Mouse (Mus musculus): ENCODE data around the gene Sgms2. TPM values are rescaled to one million over a fixed set of nuclear protein-coding genes. Genes with fewer than 3 reads are reported as not detected.

Sgms2 gene
- polyA plus RNA-seq, 1 experiment: 0.51 TPM

DNA sequence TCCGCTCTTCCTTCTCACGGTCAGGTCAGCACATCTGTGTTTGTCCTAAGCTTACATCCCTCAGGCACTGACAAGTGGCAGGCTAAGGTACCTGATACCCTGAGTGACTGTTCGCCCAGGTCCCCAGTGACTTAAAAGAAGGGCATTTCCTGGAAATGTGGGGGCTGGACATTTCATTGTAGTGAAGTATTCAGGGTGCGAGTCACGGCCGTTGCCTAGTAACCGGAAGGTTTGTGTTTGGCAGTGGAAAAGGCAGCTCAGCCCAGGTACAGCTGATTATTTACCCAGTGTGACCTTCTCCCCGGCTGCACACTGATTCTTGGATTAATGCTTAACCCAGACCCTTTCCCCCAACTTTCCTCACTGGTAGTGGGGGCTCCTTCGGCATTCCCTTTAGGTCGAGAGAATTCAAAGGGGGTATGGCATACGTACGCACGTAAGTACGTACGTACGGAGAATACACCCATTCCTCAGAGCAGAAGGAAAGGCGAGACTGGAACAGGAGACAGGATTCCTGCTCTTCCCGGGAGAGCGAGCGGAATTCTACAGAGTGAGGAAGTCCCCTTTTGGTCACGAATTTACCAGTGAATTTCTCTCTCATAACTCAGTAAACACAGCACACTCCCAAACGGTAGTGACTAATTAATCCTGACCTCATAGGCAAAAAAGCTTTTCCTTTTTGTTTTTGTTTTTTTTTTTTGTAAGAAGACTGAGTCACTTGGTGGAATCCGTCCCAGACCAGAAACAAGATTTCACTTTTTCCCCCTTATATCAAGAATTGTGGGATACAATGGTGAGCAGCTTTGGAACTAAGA lies 126.4 kb downstream of the Sgms2 start:
- no peaks in the 10 kb centered on the region for H3K4me1 ChIP-seq (ENCODE audit: control insufficient read depth, insufficient read depth, insufficient read length)
- no peak overlapping the region for H3K27ac ChIP-seq (ENCODE audit: insufficient read depth, low read length)
- WGBS: 82% methylated on average over 23 of the region's 23 CpGs
- H3K27me3 ChIP-seq (ENCODE audit: control insufficient read depth, insufficient read depth, low read length): no peaks in the 10 kb centered on the region
- DNase-seq (ENCODE audit: low read depth in 1 of 2, low spot score in 2 of 2): no peak
- TF ChIP-seq CTCF (IDR thresholded peaks at IDR 0.05; ENCODE audit: extremely low read depth, insufficient read depth, insufficient read length, insufficient replicate concordance) (no peak), POLR2A (IDR thresholded peaks at IDR 0.05; ENCODE audit: low read depth, low read length) (no peak)
- H3K4me3 ChIP-seq (ENCODE audit: extremely low read depth, insufficient read depth, insufficient read length): no peak overlapping the region
- no peaks in the 10 kb centered on the region for H3K36me3 ChIP-seq (ENCODE audit: control insufficient read depth, insufficient read depth, low read length)

DNA sequence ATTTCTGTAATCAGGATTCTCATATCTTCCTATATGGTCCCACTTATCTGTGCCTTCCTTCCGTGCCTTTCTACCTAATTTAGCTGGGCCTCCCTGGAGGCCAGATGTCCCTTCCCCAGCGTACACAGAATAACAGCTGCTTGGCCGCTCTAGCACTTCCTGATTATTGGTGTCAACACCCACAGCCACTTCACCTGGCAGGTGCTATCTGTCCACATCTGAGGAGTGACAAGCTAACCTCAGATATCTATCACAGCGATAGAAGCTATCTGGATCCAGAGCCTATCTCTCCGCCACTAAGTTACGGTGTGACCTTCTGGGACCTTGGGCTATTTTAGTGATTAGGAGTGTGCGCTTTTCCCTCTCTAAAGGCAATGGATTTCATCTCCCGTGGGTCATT lies 127.0 kb downstream of the Sgms2 start:
- DNase-seq (ENCODE audit: low read depth in 1 of 2, low spot score in 2 of 2): no peak

DNA sequence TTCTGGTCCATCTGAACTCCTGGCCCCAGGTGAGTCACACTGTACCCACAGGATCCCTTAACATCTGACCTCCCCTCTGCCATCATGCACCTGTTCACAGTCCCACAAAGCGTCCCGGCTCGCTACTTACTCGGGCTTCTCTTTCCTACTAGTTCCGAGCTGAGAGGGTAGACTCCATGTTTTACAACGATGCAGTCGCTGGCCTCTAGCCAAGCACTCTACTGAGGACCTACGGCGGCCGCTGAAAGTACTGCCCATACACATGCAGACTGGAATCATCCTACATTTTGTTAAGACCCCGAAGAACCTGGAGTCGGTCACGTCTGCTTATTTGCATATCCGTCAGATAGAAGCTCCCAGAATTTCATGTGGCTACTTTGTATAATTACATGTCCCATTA lies 127.6 kb downstream of the Sgms2 start:
- Histone ChIP-seq H3K27me3 (ENCODE audit: control insufficient read depth, insufficient read depth, low read length) (no peaks in the 10 kb centered on the region), H3K4me3 (ENCODE audit: extremely low read depth, insufficient read depth, insufficient read length) (no peak overlapping the region), H3K4me1 (ENCODE audit: control insufficient read depth, insufficient read depth, insufficient read length) (no peaks in the 10 kb centered on the region), H3K27ac (ENCODE audit: insufficient read depth, low read length) (no peak overlapping the region), H3K36me3 (ENCODE audit: control insufficient read depth, insufficient read depth, low read length) (no peaks in the 10 kb centered on the region)
- WGBS: 92% methylated on average over 14 of the region's 14 CpGs
- TF ChIP-seq CTCF (IDR thresholded peaks at IDR 0.05; ENCODE audit: extremely low read depth, insufficient read depth, insufficient read length, insufficient replicate concordance) (no peak), POLR2A (IDR thresholded peaks at IDR 0.05; ENCODE audit: low read depth, low read length) (no peak)
- DNase-seq (ENCODE audit: low read depth in 1 of 2, low spot score in 2 of 2): no peak

More for the DNA sequence above, 127.0 kb downstream of the Sgms2 start:
- 89% methylated on average over 8 of the region's 8 CpGs for WGBS
- Histone ChIP-seq H3K4me1 (ENCODE audit: control insufficient read depth, insufficient read depth, insufficient read length) (no peaks in the 10 kb centered on the region), H3K27ac (ENCODE audit: insufficient read depth, low read length) (no peak overlapping the region), H3K4me3 (ENCODE audit: extremely low read depth, insufficient read depth, insufficient read length) (no peak overlapping the region), H3K27me3 (ENCODE audit: control insufficient read depth, insufficient read depth, low read length) (no peaks in the 10 kb centered on the region), H3K36me3 (ENCODE audit: control insufficient read depth, insufficient read depth, low read length) (no peaks in the 10 kb centered on the region)
- TF ChIP-seq POLR2A (IDR thresholded peaks at IDR 0.05; ENCODE audit: low read depth, low read length) (no peak), CTCF (IDR thresholded peaks at IDR 0.05; ENCODE audit: extremely low read depth, insufficient read depth, insufficient read length, insufficient replicate concordance) (no peak)

DNA sequence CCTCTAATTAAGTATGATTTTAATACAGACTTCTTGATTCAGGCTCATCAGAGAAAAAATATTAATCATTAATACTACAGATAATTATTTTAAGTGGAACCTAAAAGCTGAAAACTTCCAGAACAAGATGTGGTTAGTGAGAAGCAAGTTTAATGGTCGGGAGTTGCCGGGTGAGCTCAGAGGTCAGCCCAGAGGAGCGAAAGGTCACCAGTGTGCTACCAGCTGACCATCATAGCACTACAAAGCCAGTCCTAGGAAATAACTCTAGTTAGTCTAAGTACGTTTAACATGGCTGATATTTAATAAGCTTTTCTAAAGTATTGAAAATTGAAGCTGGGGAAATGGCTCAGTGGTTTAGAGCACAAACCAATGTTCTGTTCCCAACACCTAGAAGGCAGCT lies 129.3 kb downstream of the Sgms2 start:
- Histone ChIP-seq H3K4me1 (ENCODE audit: control insufficient read depth, insufficient read depth, insufficient read length) (no peaks in the 10 kb centered on the region), H3K36me3 (ENCODE audit: control insufficient read depth, insufficient read depth, low read length) (no peaks in the 10 kb centered on the region), H3K4me3 (ENCODE audit: extremely low read depth, insufficient read depth, insufficient read length) (no peak overlapping the region), H3K27ac (ENCODE audit: insufficient read depth, low read length) (no peak overlapping the region), H3K27me3 (ENCODE audit: control insufficient read depth, insufficient read depth, low read length) (no peaks in the 10 kb centered on the region)
- DNase-seq (ENCODE audit: low read depth in 1 of 2, low spot score in 2 of 2): no peak
- WGBS: 90% methylated on average over 4 of the region's 4 CpGs
- no peak for TF ChIP-seq POLR2A (IDR thresholded peaks at IDR 0.05; ENCODE audit: low read depth, low read length)
- TF ChIP-seq CTCF (IDR thresholded peaks at IDR 0.05; ENCODE audit: extremely low read depth, insufficient read depth, insufficient read length, insufficient replicate concordance): no peak

DNA sequence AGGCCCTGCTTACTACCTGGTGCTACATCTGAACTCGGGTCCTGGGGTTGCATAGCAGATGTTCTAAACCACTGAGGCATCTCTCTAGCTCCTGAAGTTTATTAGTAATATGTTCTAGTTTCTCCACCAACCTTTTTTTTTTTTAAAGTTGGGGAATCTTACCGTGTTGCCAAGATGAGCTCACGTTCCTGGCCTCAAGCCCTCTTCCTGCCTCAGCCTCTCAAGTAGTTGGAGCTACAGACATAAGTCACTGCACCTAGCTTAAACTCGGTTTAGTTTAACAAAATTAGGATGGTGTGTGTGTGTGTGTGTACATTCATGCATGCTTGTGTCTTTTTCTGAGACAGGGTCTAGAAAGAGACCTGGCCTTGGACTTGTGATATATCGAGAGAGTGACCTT lies 132.2 kb downstream of the Sgms2 start:
- Histone ChIP-seq H3K27me3 (ENCODE audit: control insufficient read depth, insufficient read depth, low read length) (no peaks in the 10 kb centered on the region), H3K27ac (ENCODE audit: insufficient read depth, low read length) (no peak overlapping the region), H3K36me3 (ENCODE audit: control insufficient read depth, insufficient read depth, low read length) (no peaks in the 10 kb centered on the region), H3K4me1 (ENCODE audit: control insufficient read depth, insufficient read depth, insufficient read length) (no peaks in the 10 kb centered on the region), H3K4me3 (ENCODE audit: extremely low read depth, insufficient read depth, insufficient read length) (no peak overlapping the region)
- no peak for DNase-seq (ENCODE audit: low read depth in 1 of 2, low spot score in 2 of 2)
- TF ChIP-seq POLR2A (IDR thresholded peaks at IDR 0.05; ENCODE audit: low read depth, low read length) (no peak), CTCF (IDR thresholded peaks at IDR 0.05; ENCODE audit: extremely low read depth, insufficient read depth, insufficient read length, insufficient replicate concordance) (no peak)
- WGBS: 87% methylated on average over 5 of the region's 5 CpGs

DNA sequence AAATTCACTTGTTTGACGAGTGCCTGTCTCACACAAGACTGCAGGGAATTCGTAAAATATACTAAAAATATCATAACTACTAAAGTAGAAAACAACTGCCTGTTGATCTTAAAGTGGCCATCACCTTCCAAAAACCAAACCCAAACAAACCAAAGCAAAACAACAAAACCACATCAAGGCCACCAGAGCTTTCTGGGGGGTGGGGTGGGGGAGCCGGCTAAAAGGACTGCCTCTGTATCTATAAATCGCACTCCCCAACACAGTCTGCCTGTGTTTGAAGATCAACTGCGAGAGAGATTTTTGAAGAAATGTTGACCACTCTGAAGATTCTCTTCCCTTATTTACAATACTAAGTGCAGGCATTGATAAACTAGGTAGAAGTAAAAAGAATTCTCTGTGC lies 133.0 kb downstream of the Sgms2 start:
- Histone ChIP-seq H3K36me3 (ENCODE audit: control insufficient read depth, insufficient read depth, low read length) (no peaks in the 10 kb centered on the region), H3K4me3 (ENCODE audit: extremely low read depth, insufficient read depth, insufficient read length) (no peak overlapping the region), H3K27me3 (ENCODE audit: control insufficient read depth, insufficient read depth, low read length) (no peaks in the 10 kb centered on the region), H3K27ac (ENCODE audit: insufficient read depth, low read length) (no peak overlapping the region), H3K4me1 (ENCODE audit: control insufficient read depth, insufficient read depth, insufficient read length) (no peaks in the 10 kb centered on the region)
- DNase-seq (ENCODE audit: low read depth in 1 of 2, low spot score in 2 of 2): no peak
- TF ChIP-seq POLR2A (IDR thresholded peaks at IDR 0.05; ENCODE audit: low read depth, low read length): no peak
- no peak for TF ChIP-seq CTCF (IDR thresholded peaks at IDR 0.05; ENCODE audit: extremely low read depth, insufficient read depth, insufficient read length, insufficient replicate concordance)
- 72% methylated on average over 5 of the region's 5 CpGs for WGBS

DNA sequence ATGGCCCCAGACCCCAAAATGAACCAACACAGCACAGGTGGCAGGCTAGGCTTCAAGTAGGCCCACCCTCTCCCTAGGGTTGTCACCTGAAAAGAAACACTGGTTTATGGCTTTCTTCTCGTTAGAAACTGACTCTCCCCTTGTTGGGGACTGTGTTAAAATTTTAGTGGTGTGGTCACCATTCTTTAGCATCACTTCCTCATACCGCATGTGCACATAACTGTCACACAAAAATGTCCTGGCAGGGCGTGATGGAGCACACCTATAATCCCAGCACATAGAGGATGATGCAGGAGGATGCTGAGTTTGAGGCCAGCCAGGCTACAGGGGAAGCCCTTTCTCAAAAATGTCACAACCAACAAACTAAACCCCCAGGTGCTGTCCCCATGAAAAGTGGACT lies 133.6 kb downstream of the Sgms2 start:
- 29% methylated on average over 3 of the region's 3 CpGs for WGBS
- Histone ChIP-seq H3K4me3 (ENCODE audit: extremely low read depth, insufficient read depth, insufficient read length) (no peak overlapping the region), H3K36me3 (ENCODE audit: control insufficient read depth, insufficient read depth, low read length) (no peaks in the 10 kb centered on the region), H3K4me1 (ENCODE audit: control insufficient read depth, insufficient read depth, insufficient read length) (no peaks in the 10 kb centered on the region), H3K27ac (ENCODE audit: insufficient read depth, low read length) (no peak overlapping the region), H3K27me3 (ENCODE audit: control insufficient read depth, insufficient read depth, low read length) (no peaks in the 10 kb centered on the region)
- TF ChIP-seq POLR2A (IDR thresholded peaks at IDR 0.05; ENCODE audit: low read depth, low read length): no peak
- no peak for TF ChIP-seq CTCF (IDR thresholded peaks at IDR 0.05; ENCODE audit: extremely low read depth, insufficient read depth, insufficient read length, insufficient replicate concordance)
- no peak for DNase-seq (ENCODE audit: low read depth in 1 of 2, low spot score in 2 of 2)

Data from spleen, adult 2 months (tissue).